Mouse (Mus musculus) embryonic facial prominence, embryonic 10.5 days (tissue): Measurements from ENCODE around the gene Nfix. TPM values are rescaled to one million over a fixed set of nuclear protein-coding genes. Genes with fewer than 3 reads are reported as not detected.

ENCODE experiments used
- DNase-seq: peaks from one replicate; pipeline ENCODE4 v3.0.0-alpha.2; 2017; ENCODE audit warnings: low spot score
- H3K27ac ChIP-seq: fragments of 300-500 bp; sonication (generic); replicated peaks from 2 replicates; pipeline ENCODE4 v1.5.1; 2016; ENCODE audit warnings: mild to moderate bottlenecking
- H3K27me3 ChIP-seq: fragments of 300-500 bp; sonication (generic); replicated peaks from 2 replicates; pipeline ENCODE4 v1.6.1; 2016; ENCODE audit warnings: low read depth, mild to moderate bottlenecking; ENCODE audit not compliant: poor library complexity, severe bottlenecking
- H3K36me3 ChIP-seq: fragments of 300-500 bp; sonication (generic); replicated peaks from 2 replicates; pipeline ENCODE4 v1.6.1; 2016; ENCODE audit warnings: mild to moderate bottlenecking, moderate library complexity
- H3K4me1 ChIP-seq: fragments of 300-500 bp; sonication (generic); 2 replicates; pipeline ENCODE4 v1.6.1; 2016
- H3K4me3 ChIP-seq: fragments of 300-500 bp; sonication (generic); 2 replicates; pipeline ENCODE4 v1.5.1; 2016; ENCODE audit warnings: mild to moderate bottlenecking, moderate library complexity
- H3K9me3 ChIP-seq: fragments of 300-500 bp; sonication (generic); 2 replicates; pipeline ENCODE4 v1.6.1; 2016; ENCODE audit warnings: mild to moderate bottlenecking
- WGBS: fragments of 180-500 bp; shearing (Covaris S2); methylation state at CpG from one replicate; pipeline ENCODE4 v1.1.7; 2016; 5-methylcytosine and 5-hydroxymethylcytosine counted together
- polyA plus RNA-seq: library from polyadenylated mRNA; unstranded; fragments of >200 nt; fragmentation: Nextera tagmentation; extraction: Ambion mirVana; gene quantifications from 2 replicates; pipeline ENCODE4 v1.2.1, GENCODE M21; 2016

Gene Nfix
- polyA plus RNA-seq, 1 experiment from 2014 or later = 0.77 TPM

DNA sequence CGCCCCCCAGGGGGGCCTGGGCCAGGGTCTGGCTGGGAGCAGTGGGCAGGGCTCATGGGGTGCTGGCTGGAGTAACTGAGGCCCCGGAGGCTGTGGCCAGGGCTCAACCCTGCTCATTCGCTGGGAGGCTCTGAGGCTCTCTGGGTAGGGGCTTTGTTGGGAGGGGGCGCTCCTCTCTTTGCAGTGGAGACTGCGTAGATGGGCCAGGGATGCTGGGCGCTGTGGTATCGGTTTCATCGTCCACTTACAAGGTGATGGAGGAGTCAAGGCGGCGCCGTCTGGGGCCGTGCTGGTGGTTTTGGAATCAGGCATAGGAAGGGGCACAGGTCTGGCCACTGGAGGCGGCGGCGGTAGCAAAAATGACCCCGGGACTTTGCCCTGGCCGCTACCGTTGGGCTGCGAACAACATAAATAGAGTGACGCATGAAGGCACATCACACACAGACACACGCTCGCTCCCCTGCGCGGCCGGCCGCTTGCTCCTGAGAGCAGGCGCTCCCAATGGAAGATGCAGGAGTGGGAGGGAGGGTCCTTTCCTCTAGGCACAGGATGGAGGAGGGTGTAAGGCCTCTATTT, 84.2 kb downstream of the Nfix start:
- DNase-seq = peak; percentile 61
- H3K9me3 ChIP-seq = no peaks in the 10 kb centered on the region
- H3K36me3 ChIP-seq = no peaks in the 10 kb centered on the region
- H3K4me3 ChIP-seq = peak overlapping the region; percentile 42
- peak overlapping the region; percentile 45 for H3K27ac ChIP-seq
- peaks cover 100% of the 10 kb centered on the region for H3K27me3 ChIP-seq
- 4% methylated on average over 27 of the region's 27 CpGs for WGBS
- peaks cover 59% of the 10 kb centered on the region for H3K4me1 ChIP-seq

DNA sequence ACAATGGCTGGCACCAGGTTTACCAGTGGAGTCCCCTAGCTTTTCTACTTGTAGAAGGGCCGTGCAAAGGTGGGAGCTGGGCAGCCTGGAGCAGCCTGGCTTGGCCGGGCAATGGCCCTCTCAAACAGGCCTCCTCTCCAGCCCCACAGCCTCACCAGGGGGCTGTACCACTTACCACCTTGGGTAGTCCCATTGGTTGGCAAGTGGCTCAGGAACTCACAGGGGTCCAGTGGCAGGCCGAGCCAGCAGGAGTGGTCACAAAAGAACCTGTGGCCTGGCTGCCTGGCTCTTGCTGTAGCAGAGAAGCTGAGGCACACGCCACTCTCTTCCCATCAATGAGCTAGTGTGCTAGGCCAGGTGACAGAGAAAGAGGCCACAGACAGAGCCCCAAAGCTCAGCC, 86.0 kb downstream of the Nfix start:
- H3K27ac ChIP-seq = peak overlapping the region; percentile 84
- H3K9me3 ChIP-seq = no peaks in the 10 kb centered on the region
- peaks cover 100% of the 10 kb centered on the region for H3K27me3 ChIP-seq
- H3K36me3 ChIP-seq = no peaks in the 10 kb centered on the region
- peaks cover 59% of the 10 kb centered on the region for H3K4me1 ChIP-seq
- WGBS = 55% methylated on average over 4 of the region's 4 CpGs
- DNase-seq = no peak
- no peak overlapping the region for H3K4me3 ChIP-seq

DNA sequence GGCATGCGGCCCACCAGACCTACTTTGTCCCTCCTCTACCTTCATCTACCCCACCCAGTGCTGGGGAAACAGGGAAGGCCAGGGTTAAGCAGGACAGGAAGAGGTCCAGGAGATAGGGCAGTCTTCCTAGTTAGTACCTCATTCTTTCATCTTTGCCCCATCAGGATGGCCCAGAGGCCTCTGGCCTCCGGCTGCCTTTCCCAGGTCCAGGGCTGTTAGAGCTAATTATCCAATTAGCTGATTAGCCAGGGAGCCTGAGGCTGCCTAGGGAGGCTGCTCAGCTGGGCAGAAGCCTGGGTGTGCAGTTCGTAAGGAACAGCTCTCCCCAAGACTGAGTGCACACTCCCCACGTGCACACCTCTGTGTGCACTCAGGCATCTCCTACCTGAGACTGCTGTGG, 86.8 kb downstream of the Nfix start:
- 25% methylated on average over 4 of the region's 4 CpGs for WGBS
- no peaks in the 10 kb centered on the region for H3K36me3 ChIP-seq
- peaks cover 100% of the 10 kb centered on the region for H3K27me3 ChIP-seq
- H3K27ac ChIP-seq = peak overlapping the region; percentile 84
- DNase-seq = no peak
- H3K4me1 ChIP-seq = peaks cover 63% of the 10 kb centered on the region
- no peaks in the 10 kb centered on the region for H3K9me3 ChIP-seq
- 0 out of 2 replicates have a peak overlapping the region, but pooled peaks have one; percentile 16 for H3K4me3 ChIP-seq

- H3K27me3 ChIP-seq = peaks cover 100% of the 10 kb centered on the region
- WGBS = 39% methylated on average over 3 of the region's 3 CpGs
- H3K36me3 ChIP-seq = no peaks in the 10 kb centered on the region
- H3K4me1 ChIP-seq = peaks cover 69% of the 10 kb centered on the region
- peak overlapping the region; percentile 39; the same call in 1 of the 2 replicates for H3K4me3 ChIP-seq
- no peak for DNase-seq
- no peaks in the 10 kb centered on the region for H3K9me3 ChIP-seq
- H3K27ac ChIP-seq = peak overlapping the region; percentile 84
These were observed 87.4 kb downstream of the Nfix start for GRCm38 (mm10) chr8:84712759-84713120.

GRCm38 (mm10) chr8:84711933-84712758, 88.0 kb downstream of the Nfix start:
- no peaks in the 10 kb centered on the region for H3K36me3 ChIP-seq
- peaks cover 73% of the 10 kb centered on the region for H3K4me1 ChIP-seq
- H3K27ac ChIP-seq = peak overlapping the region; percentile 84
- H3K4me3 ChIP-seq = peak overlapping the region; percentile 39; the same call in 1 of the 2 replicates
- 16% methylated on average over 11 of the region's 11 CpGs for WGBS
- H3K9me3 ChIP-seq = no peaks in the 10 kb centered on the region
- DNase-seq = peak; percentile 66
- H3K27me3 ChIP-seq = peaks cover 100% of the 10 kb centered on the region

DNA sequence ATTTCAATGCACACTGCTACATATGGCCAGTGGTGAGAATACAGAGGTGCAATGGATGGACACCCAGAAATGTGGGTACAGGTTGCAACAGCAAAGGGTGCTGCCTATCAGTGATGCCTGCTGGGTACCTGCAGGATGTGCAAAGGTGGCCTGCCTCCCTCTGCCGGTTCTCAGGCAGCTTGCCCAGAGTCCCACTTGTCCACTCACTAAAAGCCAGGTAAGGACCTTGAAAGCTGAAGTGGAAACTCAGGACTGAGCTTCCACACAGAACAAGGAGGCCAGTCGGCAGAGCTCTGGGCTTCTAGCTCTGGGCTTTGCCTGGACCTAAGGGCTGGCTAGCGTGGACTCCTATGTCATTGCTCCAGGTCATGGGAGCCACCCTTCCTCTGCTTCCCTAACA, 88.8 kb downstream of the Nfix start:
- Histone ChIP-seq H3K4me3 (0 out of 2 replicates have a peak overlapping the region, but pooled peaks have one; percentile 3), H3K27ac (peak overlapping the region; percentile 84), H3K4me1 (peaks cover 74% of the 10 kb centered on the region), H3K36me3 (no peaks in the 10 kb centered on the region), H3K9me3 (no peaks in the 10 kb centered on the region), H3K27me3 (peaks cover 100% of the 10 kb centered on the region)
- 45% methylated on average over 3 of the region's 3 CpGs for WGBS
- DNase-seq = no peak

DNA sequence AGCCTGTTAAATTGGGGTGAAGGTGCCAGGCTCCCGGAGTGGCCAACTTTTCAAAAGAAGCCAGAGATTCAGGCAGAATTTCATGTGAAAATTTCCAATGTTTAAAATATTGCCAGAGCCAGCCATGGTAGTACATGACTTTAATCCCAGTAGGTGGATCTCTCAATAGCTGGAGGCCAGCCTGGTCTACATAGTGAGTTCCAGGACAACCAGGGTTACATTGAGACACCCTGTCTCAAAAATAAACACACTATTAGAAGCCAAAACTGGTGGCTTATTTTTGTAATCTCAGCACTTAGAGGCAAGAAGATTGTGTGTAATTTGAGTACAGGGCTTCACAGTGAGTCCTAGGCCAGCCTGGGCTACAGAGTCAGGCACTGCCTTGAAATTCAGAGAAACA, 90.2 kb downstream of the Nfix start:
- H3K4me1 ChIP-seq = peaks cover 74% of the 10 kb centered on the region

DNA sequence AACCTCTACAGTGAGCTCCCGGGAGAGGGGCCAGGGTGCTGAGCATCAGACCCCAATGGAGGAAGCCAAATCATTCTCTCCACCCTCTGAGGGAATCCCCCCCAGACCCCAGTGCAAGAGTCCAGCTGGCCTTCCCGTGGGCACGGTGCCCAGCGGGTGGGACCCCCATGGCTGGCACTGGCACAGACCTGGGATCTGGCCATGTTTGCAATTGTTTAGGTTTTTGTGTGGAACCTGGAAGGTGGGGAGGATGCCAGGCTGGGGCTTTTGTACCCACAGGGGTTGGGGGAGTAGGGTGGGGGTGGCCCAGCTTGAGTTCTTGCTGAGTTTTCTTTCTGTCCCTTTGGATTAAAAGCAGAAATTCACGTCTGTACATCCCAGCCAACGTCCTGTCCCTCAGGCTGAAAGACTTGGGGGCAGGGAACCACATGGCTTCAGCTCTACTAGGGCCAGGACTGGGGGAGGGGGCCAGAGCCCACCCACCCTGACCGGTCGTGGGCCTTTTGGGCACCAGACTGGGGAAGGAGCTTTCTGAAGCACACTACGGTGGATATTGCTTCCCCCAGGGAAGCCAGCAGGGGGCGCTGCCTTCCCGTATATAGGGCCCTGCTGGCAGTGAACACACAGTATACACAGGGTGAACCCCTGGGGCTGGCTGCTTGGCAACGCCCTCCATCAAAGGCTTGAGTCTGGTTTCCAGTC, 91.2 kb downstream of the Nfix start:
- 13% methylated on average over 12 of the region's 12 CpGs for WGBS
- Histone ChIP-seq H3K9me3 (no peaks in the 10 kb centered on the region), H3K27ac (no peak overlapping the region), H3K27me3 (peaks cover 98% of the 10 kb centered on the region), H3K4me3 (no peak overlapping the region; the same call in 1 of the 2 replicates), H3K36me3 (no peaks in the 10 kb centered on the region), H3K4me1 (peaks cover 75% of the 10 kb centered on the region)
- DNase-seq = peak; percentile 91

More for the DNA sequence above, 90.2 kb downstream of the Nfix start:
- no peak for DNase-seq
- no peak overlapping the region for H3K27ac ChIP-seq
- H3K36me3 ChIP-seq = no peaks in the 10 kb centered on the region
- WGBS = 94% methylated on average over 1 of the region's 1 CpGs
- H3K27me3 ChIP-seq = peaks cover 98% of the 10 kb centered on the region
- H3K9me3 ChIP-seq = no peaks in the 10 kb centered on the region
- no peak overlapping the region for H3K4me3 ChIP-seq

DNA sequence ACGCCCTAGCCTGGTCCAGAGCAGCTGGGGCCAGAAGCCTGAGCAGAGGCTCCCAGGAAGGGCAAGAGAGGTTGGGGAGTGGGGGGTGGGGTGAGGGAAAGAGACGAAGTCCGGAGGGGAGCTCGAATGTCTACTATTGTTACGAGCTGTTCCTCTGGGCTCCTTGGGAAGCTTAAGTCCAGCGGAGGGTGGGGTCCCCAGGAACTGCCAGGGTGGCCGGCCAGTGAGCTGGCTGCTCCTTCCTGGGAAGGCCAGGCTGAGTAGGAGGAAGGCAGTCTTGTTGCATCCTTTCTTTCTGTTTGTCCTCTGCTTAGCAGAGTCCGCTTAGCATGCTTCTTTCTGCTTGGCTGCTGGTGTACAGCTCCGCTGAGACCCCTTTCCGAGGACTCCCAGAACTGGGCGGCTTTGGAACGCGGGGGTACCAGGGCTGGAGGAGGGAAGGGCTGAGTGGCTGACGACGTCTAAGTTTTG, 92.0 kb downstream of the Nfix start:
- 2% methylated on average over 15 of the region's 15 CpGs for WGBS
- peak overlapping the region; percentile 45 for H3K4me3 ChIP-seq
- DNase-seq = no peak
- H3K27me3 ChIP-seq = peaks cover 98% of the 10 kb centered on the region
- H3K9me3 ChIP-seq = no peaks in the 10 kb centered on the region
- no peaks in the 10 kb centered on the region for H3K36me3 ChIP-seq
- peaks cover 73% of the 10 kb centered on the region for H3K4me1 ChIP-seq
- peak overlapping the region; percentile 70 for H3K27ac ChIP-seq

GRCm38 (mm10) chr8:84707267-84707883, 92.8 kb downstream of the Nfix start:
- DNase-seq = peak; percentile 50
- Histone ChIP-seq H3K27ac (peak overlapping the region; percentile 70), H3K4me1 (peaks cover 65% of the 10 kb centered on the region), H3K4me3 (peak overlapping the region; percentile 45), H3K36me3 (no peaks in the 10 kb centered on the region), H3K9me3 (no peaks in the 10 kb centered on the region), H3K27me3 (peaks cover 98% of the 10 kb centered on the region)
- WGBS = 1% methylated on average over 22 of the region's 22 CpGs

- H3K4me1 ChIP-seq = peaks cover 62% of the 10 kb centered on the region
These were observed 93.4 kb downstream of the Nfix start for GRCm38 (mm10) chr8:84706610-84707266.

More at GRCm38 (mm10) chr8:84706610-84707266, 93.4 kb downstream of the Nfix start:
- Histone ChIP-seq H3K27me3 (peaks cover 98% of the 10 kb centered on the region), H3K9me3 (no peaks in the 10 kb centered on the region), H3K4me3 (peak overlapping the region; percentile 45), H3K27ac (peak overlapping the region; percentile 70), H3K36me3 (no peaks in the 10 kb centered on the region)
- 1% methylated on average over 45 of the region's 45 CpGs for WGBS
- peak; percentile 67 for DNase-seq
